Comparison of ENCODE assay signal across 8 mouse cellular contexts in the genomic region with DNA sequence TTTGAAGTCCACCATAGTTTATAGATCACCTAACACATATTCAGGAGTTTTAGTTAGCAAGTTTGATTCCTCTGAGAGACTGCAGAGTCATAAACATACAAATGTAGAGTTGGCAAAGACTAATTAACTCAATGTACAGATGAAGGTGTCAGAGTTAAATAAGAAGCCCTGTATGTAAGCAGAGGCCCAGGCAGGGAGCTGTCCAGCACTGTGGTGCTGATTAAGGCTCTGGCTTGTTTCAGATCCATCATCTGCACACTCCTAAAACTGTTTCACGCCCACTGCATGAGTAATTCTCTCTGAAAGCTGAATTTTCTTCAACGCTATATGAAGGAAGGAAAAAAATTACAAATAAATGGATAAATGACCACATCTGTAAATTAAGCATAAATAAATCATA.
DNase-seq lines count a peak whose midpoint lies in the region; ATAC-seq and TF ChIP-seq lines count a peak whose summit lies in the region.

No protein-coding gene starts in this region.

- TF ChIP-seq POLR2A in kidney, adult 2 months (IDR thresholded peaks at IDR 0.05; ENCODE audit: low read depth, low read length), result no peak

- no peak for ATAC-seq in limb, embryonic 11.5 days (ENCODE audit: insufficient number of reproducible peaks, low FRiP score, low TSS enrichment, low read depth)

- peak; percentile 38 for DNase-seq in kidney, adult 2 months
- DNase-seq in kidney, adult 11 months, result no peak
- DNase-seq in WW6 (ENCODE audit: low read depth, low spot score), result peak; percentile 13
- DNase-seq in embryo, embryonic 10.5 days (ENCODE audit: low spot score), result peak; percentile 78
- DNase-seq in limb, embryonic 11.5 days (ENCODE audit: low spot score), result peak; percentile 82
- peak; percentile 15 for DNase-seq in thymus, postnatal 14 days
- no peak for DNase-seq in spleen, adult 18-20 months
- no peak for DNase-seq in layer of hippocampus, postnatal 14 days (ENCODE audit: low spot score in 2 of 2)

- WGBS in kidney, adult 2 months, result 82% methylated on average over 2 of the region's 2 CpGs
- 82% methylated on average over 2 of the region's 2 CpGs for WGBS in limb, embryonic 11.5 days

- no peaks in the 10 kb centered on the region for H3K27me3 ChIP-seq in kidney, adult 2 months (replicated peaks; ENCODE audit: control insufficient read depth, insufficient read depth, low read length)
- H3K27me3 ChIP-seq in limb, embryonic 11.5 days (ENCODE audit: control insufficient read depth, insufficient read depth, low read length), result no peaks in the 10 kb centered on the region

- no peaks in the 10 kb centered on the region for H3K4me1 ChIP-seq in kidney, adult 2 months (ENCODE audit: control insufficient read depth, insufficient read depth, low read length)
- no peaks in the 10 kb centered on the region for H3K4me1 ChIP-seq in limb, embryonic 11.5 days (ENCODE audit: control insufficient read depth, insufficient read depth, low read length)

- H3K4me3 ChIP-seq in kidney, adult 2 months (ENCODE audit: insufficient read depth, low read depth, low read length), result no peak overlapping the region
- H3K4me3 ChIP-seq in limb, embryonic 11.5 days (ENCODE audit: low read depth, low read length), result no peak overlapping the region

- H3K9me3 ChIP-seq in limb, embryonic 11.5 days (ENCODE audit: control insufficient read depth, low read length), result no peaks in the 10 kb centered on the region

- no peak overlapping the region for H3K9ac ChIP-seq in limb, embryonic 11.5 days (ENCODE audit: low read length)

- no peak overlapping the region for H3K4me2 ChIP-seq in limb, embryonic 11.5 days (ENCODE audit: low read depth, severe bottlenecking)

- no peaks in the 10 kb centered on the region for H3K36me3 ChIP-seq in kidney, adult 2 months (ENCODE audit: control insufficient read depth, insufficient read depth, low read length)
- H3K36me3 ChIP-seq in limb, embryonic 11.5 days (ENCODE audit: control insufficient read depth, insufficient read depth, low read length), result no peaks in the 10 kb centered on the region

- H3K27ac ChIP-seq in kidney, adult 2 months (ENCODE audit: insufficient read depth, low read depth, low read length), result no peak overlapping the region
- H3K27ac ChIP-seq in limb, embryonic 11.5 days (replicated peaks; ENCODE audit: low read depth, low read length), result no peak overlapping the region

- no peak for TF ChIP-seq CTCF in kidney, adult 2 months (conservative IDR thresholded peaks at IDR 0.05; ENCODE audit: insufficient read depth, insufficient read length, low read depth, low read length)

Comparison
In these comparisons a context has a peak if more than half of its experiments do, and no peak if none do; other contexts are left out.
1. DNase-seq: peak in kidney, adult 2 months (single experiment), WW6 (single experiment), embryo, embryonic 10.5 days (single experiment), limb, embryonic 11.5 days (single experiment) and thymus, postnatal 14 days (single experiment); none in kidney, adult 11 months (single experiment), spleen, adult 18-20 months (0 of 2) and layer of hippocampus, postnatal 14 days (0 of 2).